Mouse (Mus musculus) adrenal gland, adult 18-20 months (tissue): ENCODE measurements at regions not wholly inside any gene's neighbourhood (a gene's known extent, or its start where the extent isn't known, plus 50 kb on each side); places are given as distances from the start of the nearest gene placed in this dataset.

ENCODE experiments used
- DNase-seq, 2 experiments: peaks; one replicate each; pipeline ENCODE4 v3.0.0; 2021 to 2022; ENCODE audit warnings: low spot score in 2 of 2

DNA sequence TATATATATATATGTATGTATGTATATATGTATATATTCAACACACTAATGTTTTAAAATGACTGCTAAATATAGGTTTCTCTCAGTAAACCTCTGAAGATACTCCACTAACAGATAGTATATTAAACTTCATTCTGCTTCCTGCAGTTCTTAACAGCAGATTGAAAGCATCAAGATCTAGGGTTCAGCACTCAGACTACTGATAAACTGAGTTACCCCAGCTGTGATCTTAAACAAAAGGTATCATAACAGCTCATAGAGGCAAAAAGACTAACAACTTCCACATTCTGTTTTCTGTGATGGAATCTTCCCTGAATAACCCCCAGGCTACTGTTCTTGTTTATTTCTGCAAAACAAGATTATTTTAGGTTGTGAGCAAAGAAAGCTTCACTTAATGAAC is 564.8 kb downstream of the Arl4a start:
- DNase-seq, result no peak
